Mouse (Mus musculus): Measurements from ENCODE around the gene Gm17545.
"Not testable (repeated sequence)": the region's sequence is repeated elsewhere in the genome, so short reads cannot be mapped to it uniquely, and the experiment has no call there.

Gm17545 gene

DNA sequence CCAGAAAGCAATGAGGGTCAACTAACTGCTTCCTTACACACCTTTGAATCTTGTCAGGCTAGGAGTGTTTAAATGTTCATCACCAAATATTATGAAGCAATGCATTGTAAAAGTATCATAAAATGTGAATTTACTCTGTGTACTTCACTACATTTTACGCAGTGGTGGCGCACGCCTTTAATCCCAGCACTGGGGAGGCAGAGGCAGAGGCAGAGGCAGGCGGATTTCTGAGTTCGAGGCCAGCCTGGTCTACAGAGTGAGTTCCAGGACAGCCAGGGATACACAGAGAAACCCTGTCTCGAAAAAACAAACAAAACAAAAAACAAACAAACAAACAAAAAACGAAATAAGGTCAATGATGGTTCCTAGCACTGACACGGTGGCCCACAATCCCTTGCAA, at the start of gene Gm17545:
TSS of gene Gm17545 (plus strand) at position 301 of the 400 bp plus-strand sequence.
- DNase-seq (ENCODE audit: low spot score in 2 of 2): not testable (repeated sequence)

DNA sequence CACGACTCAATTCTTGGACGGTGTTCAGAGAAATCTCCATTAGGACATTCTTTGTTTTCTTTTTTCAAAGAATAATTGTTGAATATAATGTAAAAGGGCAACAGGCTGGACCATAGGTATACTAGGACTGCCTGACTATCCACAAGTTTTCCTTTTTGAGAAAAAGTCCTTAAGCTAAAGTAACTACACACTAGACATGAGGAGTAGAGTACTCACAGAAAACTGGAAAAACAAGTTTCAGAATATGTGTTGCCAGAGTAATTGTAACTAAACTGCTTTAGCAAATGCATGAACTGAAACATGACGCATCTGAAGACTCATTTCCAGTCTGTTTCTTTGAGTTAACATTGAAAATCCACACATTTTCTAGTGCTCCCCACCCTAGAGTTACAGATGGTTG, 48.7 kb upstream of the Gm17545 start:
- no peak for DNase-seq (ENCODE audit: low spot score in 2 of 2)

DNA sequence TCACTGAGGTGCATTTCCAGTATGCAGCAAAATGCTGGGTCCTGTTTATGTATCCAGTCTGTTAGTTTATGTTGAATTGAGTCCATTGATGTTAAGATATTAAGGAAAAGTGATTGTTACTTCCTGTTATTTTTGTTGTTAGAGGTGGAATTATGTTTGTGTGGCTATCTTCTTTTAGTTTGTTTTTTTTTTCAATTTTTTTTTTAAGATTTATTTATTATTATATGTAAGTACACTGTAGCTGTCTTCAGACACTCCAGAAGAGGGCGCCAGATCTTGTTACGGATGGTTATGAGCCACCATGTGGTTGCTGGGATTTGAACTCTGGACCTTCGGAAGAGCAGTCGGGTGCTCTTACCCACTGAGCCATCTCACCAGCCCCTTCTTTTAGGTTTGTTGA, 46.5 kb upstream of the Gm17545 start:
- not testable (repeated sequence) for DNase-seq (ENCODE audit: low spot score in 2 of 2)

DNA sequence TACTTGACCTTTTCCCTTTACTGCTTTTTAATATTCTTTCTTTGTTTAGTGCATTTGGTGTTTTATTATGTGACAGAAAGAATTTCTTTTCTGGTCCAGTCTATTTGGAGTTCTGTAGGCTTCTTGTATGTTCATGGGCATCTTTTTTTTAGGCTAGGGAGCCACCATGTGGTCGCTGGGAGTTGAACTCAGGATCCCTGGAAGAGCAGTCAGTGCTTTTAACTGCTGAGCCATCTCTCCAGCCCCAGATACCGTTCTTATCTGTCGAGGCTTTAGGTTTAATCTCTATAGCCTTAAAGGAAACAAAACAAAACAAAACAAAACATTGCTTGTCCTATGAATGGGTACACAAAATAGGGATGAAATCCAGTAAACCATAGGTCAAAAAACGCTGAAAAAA, 45.7 kb upstream of the Gm17545 start:
- DNase-seq (ENCODE audit: low spot score in 2 of 2): not testable (repeated sequence)

DNA sequence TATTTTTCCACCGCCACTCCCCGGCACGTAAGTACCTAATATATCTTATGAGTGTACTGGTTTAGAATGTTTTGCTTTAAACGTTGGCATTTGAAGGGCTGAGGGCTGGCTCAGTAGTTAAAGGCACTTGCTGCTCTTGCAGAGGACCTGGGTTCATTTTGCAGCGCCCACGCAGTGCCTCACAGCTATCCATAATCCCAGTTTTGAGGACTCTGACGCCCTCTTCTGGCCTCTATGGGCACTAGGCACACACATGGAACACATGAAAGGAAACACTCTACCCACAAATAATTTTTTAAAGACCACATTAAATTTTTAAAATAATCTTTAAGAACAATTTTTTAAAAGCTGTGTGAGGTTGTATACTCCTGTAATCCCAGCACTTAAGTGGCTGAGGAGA, 44.6 kb upstream of the Gm17545 start:
- no peak for DNase-seq (ENCODE audit: low spot score in 2 of 2)

DNA sequence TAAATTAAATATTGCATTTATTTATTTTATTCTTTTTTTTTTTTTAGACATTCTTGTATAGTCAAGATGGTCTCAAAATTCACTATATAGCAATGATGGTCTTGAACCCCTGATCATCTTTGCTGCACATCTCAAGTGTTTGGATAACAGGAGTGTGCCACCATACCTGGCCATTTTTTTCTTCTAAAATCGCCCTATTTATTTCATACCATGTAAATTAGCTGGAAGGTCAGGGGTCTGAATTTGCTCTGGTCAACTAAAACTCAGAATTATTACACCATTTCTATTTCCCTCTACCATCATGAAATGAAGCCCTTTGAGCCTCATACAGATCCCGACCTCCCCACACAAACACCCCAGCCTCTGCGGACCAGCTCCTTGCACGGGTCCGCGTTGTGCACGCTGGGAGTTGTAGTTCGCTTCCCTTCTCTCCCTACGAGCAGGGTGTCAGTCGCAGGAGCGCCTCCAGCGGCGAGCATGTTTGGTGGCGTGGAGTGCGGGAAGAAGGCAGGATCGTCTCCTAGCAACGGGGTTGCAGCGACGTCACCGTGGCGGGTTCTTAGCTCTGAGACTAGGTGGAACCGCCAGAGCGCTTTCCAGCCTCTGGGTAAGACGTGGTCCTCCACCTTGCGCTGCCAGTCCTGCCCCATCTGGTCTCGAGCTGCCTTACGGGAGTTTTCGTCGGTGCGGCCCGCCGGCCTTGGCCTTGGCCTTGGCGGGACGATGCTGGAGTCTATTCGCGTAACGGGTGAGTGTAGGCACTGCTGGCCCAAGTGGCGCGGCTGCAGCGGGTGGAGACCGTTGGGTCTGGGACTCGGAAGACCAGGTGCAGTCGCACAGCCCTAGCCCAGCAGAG, 42.9 kb upstream of the Gm17545 start, which contains the start of gene 9530077C05Rik:
TSS of gene 9530077C05Rik (plus strand) at position 512 of the 856 bp plus-strand sequence.
- peak; percentile 95 to 96 for DNase-seq (ENCODE audit: low spot score in 2 of 2)

DNA sequence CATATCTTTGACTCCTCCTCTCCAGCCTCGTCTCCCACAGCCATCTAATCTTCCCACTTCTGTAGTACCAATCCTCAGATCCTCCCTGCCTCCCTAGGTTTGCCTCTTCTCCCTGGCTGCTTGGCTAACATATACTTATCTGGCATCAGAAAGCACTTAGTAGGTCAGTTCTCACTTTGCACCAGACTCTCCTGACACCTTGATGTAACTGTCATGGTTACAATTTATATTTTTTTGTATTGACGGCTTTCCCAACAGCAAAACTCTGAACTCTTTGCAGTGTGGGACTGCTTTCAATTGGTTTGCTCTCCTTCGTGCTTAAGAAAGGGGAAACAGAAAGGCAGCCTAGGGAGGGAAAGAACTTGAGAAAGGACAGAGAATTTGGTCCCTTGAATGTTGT, 37.9 kb upstream of the Gm17545 start:
- DNase-seq (ENCODE audit: low spot score in 2 of 2): no peak

DNA sequence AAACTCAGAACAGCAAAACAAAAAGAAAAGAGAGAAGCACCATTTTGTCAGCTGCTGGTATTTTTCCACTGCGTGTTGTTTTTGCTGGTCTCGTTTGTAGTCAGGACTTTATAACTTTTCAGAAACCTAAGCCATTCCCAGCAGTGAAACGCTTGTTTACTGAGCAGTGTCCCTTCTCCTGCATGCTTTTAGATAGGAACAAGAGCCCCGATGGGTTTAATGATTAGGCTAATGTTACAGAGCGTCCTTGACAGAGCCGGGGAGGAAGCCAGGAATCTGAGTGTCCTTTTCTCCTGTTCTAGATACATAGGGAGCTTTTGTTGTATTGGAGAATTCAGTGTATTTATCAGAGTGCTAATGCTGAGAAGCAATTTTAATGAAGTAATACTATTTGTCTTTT, 36.5 kb upstream of the Gm17545 start:
- DNase-seq (ENCODE audit: low spot score in 2 of 2): no peak

DNA sequence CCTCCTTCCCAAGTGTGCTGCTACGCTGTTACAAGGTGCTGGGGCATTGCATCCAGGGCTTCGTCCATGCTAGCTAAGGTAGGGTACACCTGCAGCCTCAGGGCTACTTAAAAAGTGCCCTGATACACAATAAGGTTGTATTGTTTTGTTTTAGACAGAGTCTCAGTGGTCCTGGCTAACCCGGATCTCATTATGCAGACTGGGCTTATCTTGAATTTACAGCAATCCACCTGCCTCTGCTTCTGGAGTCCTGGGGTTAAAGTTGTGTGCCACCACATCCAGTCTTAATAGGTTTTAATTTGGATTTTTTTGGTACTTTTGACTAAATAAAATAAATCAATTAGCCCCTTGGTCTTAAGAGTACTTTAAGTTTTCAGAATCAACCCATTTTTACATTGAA, 34.2 kb upstream of the Gm17545 start:
- no peak for DNase-seq (ENCODE audit: low spot score in 2 of 2)

DNA sequence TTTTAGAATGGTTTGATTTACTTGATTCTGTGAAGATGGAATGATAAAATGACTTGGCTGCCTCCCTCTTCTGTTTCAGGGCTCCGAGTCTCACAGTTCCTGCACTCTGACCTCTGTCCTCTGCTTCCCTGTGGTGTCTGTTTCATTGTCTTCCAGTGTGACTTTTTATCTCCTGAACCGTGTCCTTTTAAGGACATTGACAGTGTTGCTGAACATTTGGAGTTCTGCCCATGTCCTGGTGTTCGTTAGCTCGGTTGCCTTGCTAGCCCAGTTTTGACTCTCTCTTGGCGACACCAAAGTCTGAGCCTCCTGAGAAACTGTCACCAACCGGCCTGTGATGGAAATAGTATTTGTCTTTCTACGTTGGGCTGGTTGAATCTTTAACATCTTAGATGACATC, 33.6 kb upstream of the Gm17545 start:
- DNase-seq (ENCODE audit: low spot score in 2 of 2): no peak

DNA sequence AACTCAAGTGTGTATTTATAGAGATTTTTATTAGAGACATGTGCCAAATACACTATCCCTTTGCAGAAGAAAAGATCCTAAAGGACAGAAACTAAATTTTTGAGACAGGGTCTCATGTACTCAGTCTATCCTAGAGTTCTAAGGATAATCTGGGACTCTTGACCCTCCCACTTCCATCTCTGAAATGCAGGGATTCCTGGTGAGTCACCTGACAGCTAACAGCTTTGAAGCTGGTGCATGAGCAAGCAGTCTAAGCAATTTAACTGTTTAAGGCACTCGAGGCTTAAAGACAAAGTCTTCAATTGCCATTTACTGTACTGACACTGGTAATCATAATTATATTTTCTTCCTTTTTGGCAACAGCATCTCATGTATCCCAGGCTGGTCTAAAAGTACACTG, 31.5 kb upstream of the Gm17545 start:
- DNase-seq (ENCODE audit: low spot score in 2 of 2): no peak

DNA sequence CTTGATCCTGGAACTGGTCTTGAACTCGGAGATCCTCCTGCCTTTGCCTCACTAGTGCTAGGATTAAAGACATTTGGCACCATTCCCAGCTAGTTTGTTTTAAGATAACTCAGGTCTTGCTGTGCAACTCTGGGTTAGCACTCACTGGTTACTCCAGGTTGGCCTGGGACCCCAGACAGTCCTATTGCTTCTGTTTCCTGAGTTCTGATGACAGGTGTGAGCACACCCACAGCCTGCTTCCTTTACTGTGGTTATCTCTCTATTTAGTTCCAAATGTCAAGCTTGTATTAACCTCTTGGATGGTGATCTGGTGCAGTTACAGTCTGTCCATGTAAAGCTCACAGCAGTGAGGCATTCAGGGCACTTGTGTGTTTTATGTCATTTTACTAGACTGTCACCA, 30.6 kb upstream of the Gm17545 start:
- DNase-seq (ENCODE audit: low spot score in 2 of 2): no peak

DNA sequence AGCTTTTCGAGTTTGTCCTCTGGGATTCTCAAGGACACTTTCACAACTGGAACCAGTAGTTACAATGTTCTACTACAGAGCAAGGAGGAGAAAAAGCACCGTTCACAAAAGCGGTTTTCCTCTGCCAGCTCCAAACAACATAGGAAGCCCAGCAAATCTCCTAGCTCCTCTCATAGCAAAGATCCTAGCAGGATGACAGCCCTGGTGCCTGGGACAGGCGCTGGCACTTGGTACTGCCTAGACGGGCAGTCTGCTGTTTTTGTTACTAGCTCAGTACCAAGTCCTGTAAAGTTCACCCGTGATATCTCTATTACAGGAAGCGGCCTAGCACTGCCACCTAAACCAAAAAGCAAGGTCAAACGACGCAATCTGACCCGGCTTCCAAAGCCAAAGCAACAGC, 29.9 kb upstream of the Gm17545 start:
- no peak for DNase-seq (ENCODE audit: low spot score in 2 of 2)

DNA sequence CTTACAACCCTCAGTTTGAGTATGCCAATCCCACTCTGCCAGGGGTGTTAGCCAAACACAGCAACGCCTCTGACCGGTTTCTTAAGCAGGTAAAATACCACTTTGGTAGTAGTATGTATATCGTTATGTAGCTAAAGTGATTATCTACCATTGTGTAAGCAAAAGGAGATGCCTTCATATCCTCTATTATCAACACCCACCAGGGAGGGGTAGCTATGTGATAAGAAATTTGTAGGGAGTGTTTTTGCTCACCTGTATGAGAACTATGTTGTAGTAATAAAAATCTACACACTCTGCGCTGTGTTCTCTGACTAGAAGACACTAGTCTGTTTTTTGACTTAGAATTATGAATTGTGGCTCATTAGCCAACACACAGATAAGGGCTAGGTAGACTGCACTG, 29.4 kb upstream of the Gm17545 start:
- DNase-seq (ENCODE audit: low spot score in 2 of 2): no peak

DNA sequence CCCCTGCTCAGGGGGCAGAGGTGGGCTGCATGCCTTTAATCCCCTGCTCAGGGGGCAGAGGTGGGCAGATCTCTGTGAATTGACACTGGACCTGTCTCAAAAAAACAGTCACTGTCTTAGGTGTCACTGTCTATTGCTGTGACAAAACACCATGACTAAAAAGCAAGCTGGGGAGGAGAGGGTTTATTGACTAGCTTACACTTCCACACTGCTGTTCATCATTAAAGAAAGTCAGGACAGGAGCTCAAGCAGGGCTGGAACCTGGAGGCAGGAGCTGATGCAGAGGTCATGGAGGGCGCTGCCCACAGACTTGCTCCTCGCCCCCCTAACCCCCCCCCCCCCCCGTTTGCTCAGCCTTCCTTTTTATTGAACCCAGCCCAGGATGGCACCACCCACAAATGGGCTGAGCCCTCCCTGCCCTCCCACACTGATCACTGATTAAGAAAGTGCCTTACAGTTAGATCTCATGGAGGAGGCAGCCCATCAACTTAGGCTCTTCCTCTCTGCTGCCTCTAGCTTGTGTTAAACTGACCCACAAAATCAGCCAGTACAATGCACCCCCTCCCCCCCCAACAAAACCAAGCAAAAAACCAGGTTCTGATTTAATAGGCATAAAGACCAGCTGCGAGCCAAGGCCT, 25.9 kb upstream of the Gm17545 start:
- DNase-seq (ENCODE audit: low spot score in 2 of 2): no peak

DNA sequence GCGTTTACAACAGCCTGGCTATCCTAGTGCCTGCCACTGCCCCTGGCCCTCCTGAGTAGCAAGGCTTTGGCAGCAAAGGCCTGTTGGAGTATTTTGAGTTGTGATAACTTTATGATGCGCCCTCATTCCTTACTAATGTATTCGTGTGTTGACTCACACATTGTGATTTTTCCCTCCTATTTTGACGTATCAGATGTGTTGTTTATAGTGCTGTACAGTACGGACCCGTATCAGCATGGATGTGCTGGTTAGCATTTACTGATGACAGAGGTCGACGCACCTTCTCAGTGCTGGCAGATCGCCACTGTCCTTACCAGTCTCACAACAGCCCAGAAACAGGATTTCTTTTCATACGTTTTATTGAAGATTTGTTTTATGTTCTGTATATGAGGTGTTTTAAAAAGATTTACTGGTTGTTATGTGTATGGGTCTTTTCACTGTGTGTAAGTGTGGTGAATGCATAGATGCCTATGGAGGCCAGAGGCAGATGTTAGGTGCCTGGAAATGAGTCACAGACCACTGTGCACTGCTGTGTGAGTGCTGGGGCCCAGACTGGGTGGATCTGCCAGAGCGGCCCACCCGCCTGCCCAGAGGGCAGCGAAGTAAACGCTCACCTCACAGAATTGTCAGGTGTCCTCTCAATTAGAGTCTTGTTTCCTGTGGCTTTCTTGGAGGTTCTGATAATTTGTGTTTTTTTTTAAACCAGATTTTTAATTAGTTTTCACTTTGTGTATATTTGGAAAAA, 25.3 kb upstream of the Gm17545 start:
- DNase-seq (ENCODE audit: low spot score in 2 of 2): no peak

DNA sequence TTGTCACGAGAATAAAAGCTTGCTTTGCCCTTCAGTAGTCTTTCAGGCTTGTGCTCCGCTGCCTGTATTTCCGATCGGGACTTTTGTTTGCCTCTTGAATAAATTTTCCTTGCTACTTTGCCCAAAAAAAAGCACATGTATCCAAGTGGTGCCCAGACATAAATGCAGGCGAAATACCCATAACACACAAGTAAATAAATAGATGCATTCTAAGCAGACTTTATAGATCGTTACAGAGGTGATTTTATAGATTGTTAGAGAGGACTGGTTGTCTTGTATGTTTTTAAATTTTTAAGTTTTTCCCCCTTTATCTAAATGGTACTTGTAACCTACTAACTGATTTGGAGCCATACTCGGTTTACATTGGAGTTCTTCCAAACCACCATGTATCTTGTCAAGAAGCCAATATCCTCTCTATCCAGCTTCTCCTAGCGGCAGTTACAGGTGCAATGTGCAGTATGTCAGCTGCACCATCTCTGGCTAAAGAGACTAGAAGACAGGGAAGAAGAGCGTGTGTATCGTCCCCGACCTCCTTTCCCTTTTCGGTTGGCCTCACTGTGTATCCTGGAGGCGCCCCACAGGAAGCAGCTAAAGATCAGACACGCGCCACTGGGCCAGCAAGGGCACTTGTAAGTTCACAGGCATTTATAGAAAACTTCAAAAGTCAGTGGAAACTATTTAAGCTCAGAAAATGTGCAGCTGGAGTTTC, 24.4 kb upstream of the Gm17545 start:
- DNase-seq (ENCODE audit: low spot score in 2 of 2): no peak

DNA sequence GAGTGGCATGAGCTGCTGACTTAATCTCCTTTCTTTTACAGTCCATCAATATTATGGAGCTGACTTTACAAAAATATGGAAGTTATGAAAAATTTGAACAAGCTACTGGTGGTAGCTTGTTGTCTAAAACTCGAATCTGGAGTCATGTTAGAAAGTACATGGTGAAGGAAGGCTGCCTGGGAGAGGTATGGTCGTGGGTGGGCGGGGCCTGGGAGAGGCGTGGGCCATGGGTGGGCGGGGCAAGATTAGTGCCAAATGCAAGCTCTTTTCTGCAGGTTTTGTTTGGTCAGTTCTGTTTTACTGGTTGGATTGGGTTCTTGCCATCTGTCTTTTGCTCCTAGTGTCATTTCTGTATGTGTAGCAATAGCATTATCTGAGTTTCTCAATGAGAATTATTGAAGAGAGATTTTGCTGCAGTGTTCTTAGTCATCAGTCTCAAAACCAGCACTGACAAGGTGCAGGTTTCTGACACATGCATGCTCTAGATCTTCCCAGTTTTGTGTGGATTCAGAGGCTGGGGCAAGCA, 23.7 kb upstream of the Gm17545 start:
- DNase-seq (ENCODE audit: low spot score in 2 of 2): no peak

DNA sequence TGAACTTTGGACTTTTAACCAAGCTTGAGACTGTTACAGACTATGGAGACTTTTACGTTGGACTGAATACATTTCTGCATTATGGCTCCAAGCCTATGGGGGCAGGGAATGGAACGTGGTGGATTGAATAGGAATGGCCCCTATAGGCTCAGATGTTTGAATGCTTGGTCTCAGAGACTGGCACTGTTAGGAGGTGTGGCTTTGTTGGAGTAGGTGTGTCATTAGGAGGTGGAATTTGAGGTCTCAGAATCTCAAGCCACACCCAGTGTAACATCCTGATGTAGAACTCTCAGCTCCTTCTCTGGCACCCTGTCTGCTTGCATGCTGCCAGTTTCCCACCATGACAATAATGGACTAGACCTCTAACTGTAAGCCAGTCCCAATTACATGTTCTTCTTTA, 20.9 kb upstream of the Gm17545 start:
- DNase-seq (ENCODE audit: low spot score in 2 of 2): no peak

DNA sequence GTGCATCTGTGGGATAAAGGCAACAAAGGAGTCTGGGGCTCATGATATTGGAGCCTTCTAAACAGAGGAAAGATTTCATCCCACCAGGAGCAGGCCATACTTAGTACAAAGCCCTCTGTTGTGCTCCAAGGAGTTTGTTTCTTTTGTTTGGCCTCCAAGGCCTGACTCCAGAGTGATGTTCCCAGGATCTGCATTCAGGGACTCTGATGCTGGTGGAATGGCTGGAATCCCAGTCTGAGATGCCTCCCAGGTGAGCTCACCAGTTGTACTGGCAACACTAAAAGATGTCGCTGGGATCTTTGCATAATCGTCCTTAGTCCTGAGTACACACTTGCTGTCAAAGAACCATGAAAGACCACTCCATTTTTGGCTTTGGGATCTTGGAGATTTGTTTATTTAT, 20.0 kb upstream of the Gm17545 start:
- DNase-seq (ENCODE audit: low spot score in 2 of 2): no peak

DNA sequence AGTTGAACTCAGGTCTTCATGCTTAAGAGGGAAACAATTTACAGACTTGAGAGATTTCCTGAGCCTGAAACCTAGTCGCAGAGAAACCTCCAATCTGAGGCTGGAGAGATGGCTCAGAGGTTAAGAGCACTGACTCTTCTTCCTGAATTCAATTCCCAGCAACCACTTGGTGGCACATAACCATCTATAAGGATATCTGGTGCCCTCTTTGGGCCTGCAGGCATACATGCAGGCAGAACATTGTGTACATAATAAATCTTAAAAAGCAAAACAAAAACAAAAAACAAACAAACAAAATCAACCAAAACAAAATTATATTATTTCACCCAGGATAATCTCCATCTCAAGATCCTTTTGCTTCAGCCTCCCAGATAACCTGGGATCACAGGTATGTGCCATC, 15.3 kb upstream of the Gm17545 start:
- DNase-seq (ENCODE audit: low spot score in 2 of 2): no peak

DNA sequence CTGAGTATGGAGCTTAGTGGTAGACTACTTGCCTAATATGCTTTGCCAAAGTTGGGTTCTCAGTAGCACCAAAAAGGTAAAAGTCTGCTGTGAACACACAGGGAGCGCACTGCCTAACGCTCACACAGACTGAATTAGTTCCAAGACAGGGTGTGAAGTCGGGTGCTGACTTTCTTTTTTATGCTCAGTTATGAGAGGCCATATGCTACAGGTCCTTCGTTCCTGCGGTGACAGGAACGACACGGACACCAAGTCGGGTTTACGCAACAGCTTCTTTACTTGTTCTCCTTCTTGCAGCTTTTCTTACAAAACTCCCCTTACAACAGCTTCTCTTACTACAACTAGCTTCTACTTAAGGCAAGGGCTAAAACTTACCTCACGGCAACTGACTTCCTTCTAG, 10.9 kb upstream of the Gm17545 start:
- DNase-seq (ENCODE audit: low spot score in 2 of 2): no peak
